Mouse (Mus musculus) heart, postnatal 14 days (tissue): Measurements from ENCODE around the gene Tnpo2. TPM values are rescaled to one million over a fixed set of nuclear protein-coding genes. Genes with fewer than 3 reads are reported as not detected.
A peak's percentile ranks its signal among the peaks of the same experiment; 100 is the strongest.

Experiments
- DNase-seq, 2 experiments: peaks; one replicate each; pipeline ENCODE4 v3.0.0; 2021 to 2022
- intact Hi-C: fragments of 180-260 bp; cut with DNase I; formaldehyde crosslinking; loops from one replicate; pipeline ENCODE4 v1.15.1; 2025
- long read RNA-seq, 2 experiments: library from polyadenylated mRNA; stranded (forward); transcript quantifications; one replicate each; pipeline ENCODE4 v2.0.0; 2021
- total RNA-seq, 2 experiments: library from RNA; stranded (reverse); gene quantifications; 2 replicates each; pipeline ENCODE4 v1.2.3; 2021

Tnpo2 gene
- total RNA-seq: 10 to 100 TPM; 28.0 to 42.2 TPM
- long read RNA-seq, experiment 1, partial matches to known transcripts: 1 of 5 reads
- long read RNA-seq, experiment 1, other reads (novel, unspliced or antisense): 4 of 5 reads
- long read RNA-seq, experiment 2, partial matches to known transcripts: 1 of 3 reads
- long read RNA-seq, experiment 2, other reads (novel, unspliced or antisense): 2 of 3 reads

- DNase-seq: peak; percentile 87 to 89
- intact Hi-C loops: no loop called here
These were observed at the start of gene Tnpo2 for GRCm38 (mm10) chr8:85036718-85037365. Tnpo2 (plus strand) TSS chr8:85036915.

GRCm38 (mm10) chr8:84987388-84987787, 49.3 kb upstream of the Tnpo2 start:
- intact Hi-C loops: no loop called here
- no peak for DNase-seq

- intact Hi-C loops: no loop called here
- DNase-seq: peak; percentile 63 to 68
These were observed 48.8 kb upstream of the Tnpo2 start for GRCm38 (mm10) chr8:84987903-84988302.

- peak; percentile 60 to 61 for DNase-seq
- intact Hi-C loops: loop anchor here (1.0 kb wide), 1 partner anchor 14 kb away; no protein-coding TSS in a partner anchor
These were observed 47.4 kb upstream of the Tnpo2 start for GRCm38 (mm10) chr8:84989311-84989731.

GRCm38 (mm10) chr8:84989810-84990209, 46.9 kb upstream of the Tnpo2 start:
- intact Hi-C loops: loop anchor here (1.0 kb wide), 1 partner anchor 15 kb away; no protein-coding TSS in a partner anchor
- peak; percentile 94 to 97 for DNase-seq

GRCm38 (mm10) chr8:84990349-84990748, 46.4 kb upstream of the Tnpo2 start, which contains the start of gene Hook2:
Hook2 (plus strand) TSS chr8:84990603.
- DNase-seq: peak; percentile 95 to 97
- intact Hi-C loops: no loop called here

- intact Hi-C loops: no loop called here
- DNase-seq: no peak
These were observed 45.9 kb upstream of the Tnpo2 start for GRCm38 (mm10) chr8:84990836-84991235.

GRCm38 (mm10) chr8:84994375-84994774, 42.3 kb upstream of the Tnpo2 start:
- DNase-seq: no peak
- intact Hi-C loops: no loop called here

GRCm38 (mm10) chr8:84995680-84996079, 41.0 kb upstream of the Tnpo2 start:
- intact Hi-C loops: no loop called here
- no peak for DNase-seq

GRCm38 (mm10) chr8:84996978-84997377, 39.7 kb upstream of the Tnpo2 start:
- no peak for DNase-seq
- intact Hi-C loops: no loop called here

GRCm38 (mm10) chr8:84997649-84998295, 38.9 kb upstream of the Tnpo2 start:
- intact Hi-C loops: loop anchor here (2.0 kb wide), 1 partner anchor 69 kb away; no protein-coding TSS in a partner anchor

GRCm38 (mm10) chr8:85007686-85008085, 29.0 kb upstream of the Tnpo2 start:
- intact Hi-C loops: no loop called here
- DNase-seq: peak; percentile 42 to 66

More at GRCm38 (mm10) chr8:84997649-84998295, 38.9 kb upstream of the Tnpo2 start:
- peak; percentile 91 to 95 for DNase-seq

GRCm38 (mm10) chr8:85011242-85011641, 25.5 kb upstream of the Tnpo2 start:
- DNase-seq: no peak
- intact Hi-C loops: no loop called here

- intact Hi-C loops: no loop called here
- peak; percentile 58 to 68 for DNase-seq
These were observed 23.4 kb upstream of the Tnpo2 start for GRCm38 (mm10) chr8:85013230-85013840.

- no peak for DNase-seq
These were observed 22.3 kb upstream of the Tnpo2 start, which contains the start of gene Best2 for GRCm38 (mm10) chr8:85014431-85014830. Best2 (minus strand) TSS chr8:85014531.

GRCm38 (mm10) chr8:85016724-85017123, 20.0 kb upstream of the Tnpo2 start:
- intact Hi-C loops: no loop called here
- no peak for DNase-seq

More at GRCm38 (mm10) chr8:85014431-85014830, 22.3 kb upstream of the Tnpo2 start, which contains the start of gene Best2:
- intact Hi-C loops: no loop called here

GRCm38 (mm10) chr8:85017209-85017608, 19.5 kb upstream of the Tnpo2 start:
- intact Hi-C loops: no loop called here
- no peak for DNase-seq

- intact Hi-C loops: no loop called here
These were observed 15.1 kb upstream of the Tnpo2 start for GRCm38 (mm10) chr8:85021514-85022055.

GRCm38 (mm10) chr8:85023846-85024245, 12.9 kb upstream of the Tnpo2 start:
- intact Hi-C loops: no loop called here
- DNase-seq: no peak

More at GRCm38 (mm10) chr8:85021514-85022055, 15.1 kb upstream of the Tnpo2 start:
- no peak for DNase-seq
